Mouse (Mus musculus) hindbrain, embryonic 11.5 days (tissue): Measurements from ENCODE around the gene Gm28710. TPM values are rescaled to one million over a fixed set of nuclear protein-coding genes. Genes with fewer than 3 reads are reported as not detected.

Experiments used
- ATAC-seq: fragments of 200-750 bp; cut with Nextera tagmentation; 2 replicates; pipeline ENCODE4 v1.8.0; 2017; ENCODE audit warnings: mild to moderate bottlenecking, moderate TSS enrichment, moderate library complexity; ENCODE audit not compliant: low FRiP score
- DNase-seq: peaks from one replicate; pipeline ENCODE4 v3.0.0-alpha.2; 2015; ENCODE audit warnings: low spot score
- H3K27ac ChIP-seq: fragments of 300-500 bp; sonication (generic); 2 replicates; pipeline ENCODE4 v1.5.1; 2014; ENCODE audit warnings: mild to moderate bottlenecking, low read depth, low read length
- H3K27me3 ChIP-seq: fragments of 300-500 bp; sonication (generic); 2 replicates; pipeline ENCODE4 v1.6.1; 2014; ENCODE audit warnings: mild to moderate bottlenecking, low read length, moderate library complexity, mixed read lengths; ENCODE audit not compliant: control insufficient read depth, insufficient read depth
- H3K36me3 ChIP-seq: fragments of 300-500 bp; sonication (generic); 2 replicates; pipeline ENCODE4 v1.6.1; 2014; ENCODE audit warnings: mild to moderate bottlenecking, low read length, moderate library complexity, mixed read lengths; ENCODE audit not compliant: control insufficient read depth, insufficient read depth
- H3K4me1 ChIP-seq: fragments of 300-500 bp; sonication (generic); replicated peaks from 2 replicates; pipeline ENCODE4 v1.6.1; 2014; ENCODE audit warnings: low read length, mixed read lengths; ENCODE audit not compliant: control insufficient read depth, insufficient read depth
- H3K4me2 ChIP-seq: fragments of 300-500 bp; sonication (generic); replicated peaks from 2 replicates; pipeline ENCODE4 v1.6.1; 2014; ENCODE audit warnings: mild to moderate bottlenecking, low read depth, low read length
- H3K4me3 ChIP-seq: fragments of 300-500 bp; sonication (generic); 2 replicates; pipeline ENCODE4 v1.5.1; 2014; ENCODE audit warnings: low read depth, low read length
- H3K9ac ChIP-seq: fragments of 300-500 bp; sonication (generic); 2 replicates; pipeline ENCODE4 v1.6.1; 2014; ENCODE audit warnings: low read depth, low read length
- H3K9me3 ChIP-seq: fragments of 300-500 bp; sonication (generic); 2 replicates; pipeline ENCODE4 v1.6.1; 2016; ENCODE audit warnings: low read length; ENCODE audit not compliant: control insufficient read depth
- WGBS: fragments of 180-500 bp; shearing (Covaris S2); extraction: QIAGEN DNeasy Blood & Tissue Kit; methylation state at CpG from one replicate; pipeline ENCODE4 v1.1.7; 2014; 5-methylcytosine and 5-hydroxymethylcytosine counted together
- polyA plus RNA-seq: library from polyadenylated mRNA; unstranded; fragments of >200 nt; fragmentation: Nextera tagmentation; extraction: Ambion mirVana; gene quantifications from 2 replicates; pipeline ENCODE4 v1.2.1, GENCODE M21; 2014

Gene Gm28710
- not detected in 2 replicates for polyA plus RNA-seq

DNA sequence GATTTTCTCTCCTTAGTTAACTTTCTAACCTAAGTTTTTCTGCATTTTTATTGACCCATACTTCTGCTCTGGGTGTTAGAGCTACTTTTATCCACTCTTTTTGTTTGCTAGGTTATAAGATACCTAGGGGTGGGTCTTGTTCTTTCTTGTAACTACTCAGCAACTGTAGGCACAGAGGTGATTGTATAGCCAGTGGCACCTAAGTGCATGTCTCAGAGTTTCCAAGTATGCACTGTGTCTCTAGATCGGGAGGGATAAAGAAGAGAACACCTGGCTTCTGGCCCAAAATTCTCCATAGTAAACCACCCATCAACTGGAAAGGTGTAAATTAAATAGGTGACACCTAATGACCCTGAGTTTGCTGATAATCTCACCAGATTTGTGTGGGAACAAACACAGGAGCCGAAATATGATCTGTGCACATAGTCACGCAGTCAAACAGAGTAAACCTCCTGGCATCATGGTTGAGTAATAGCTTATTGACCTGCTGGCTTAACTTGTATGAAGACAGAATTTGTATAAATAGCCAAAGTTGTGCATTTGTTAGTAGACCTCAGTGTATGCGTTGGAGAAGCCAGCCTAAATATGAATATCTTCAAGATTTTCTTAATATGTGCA lies at the start of gene Gm28710:
Gene Gm28710, plus strand, starts transcription at position 568 of the 618 bp plus-strand sequence.
- Histone ChIP-seq H3K27me3 (no peaks in the 10 kb centered on the region), H3K4me1 (no peaks in the 10 kb centered on the region), H3K9me3 (no peaks in the 10 kb centered on the region), H3K9ac (no peak within 1 kb of the TSS), H3K4me3 (no peak within 1 kb of the TSS), H3K27ac (no peak within 1 kb of the TSS), H3K36me3 (no peaks in the 10 kb centered on the region), H3K4me2 (no peak within 1 kb of the TSS)
- DNase-seq (no peak), ATAC-seq (no peak)
- WGBS = 91% methylated on average over 4 of the region's 4 CpGs

DNA sequence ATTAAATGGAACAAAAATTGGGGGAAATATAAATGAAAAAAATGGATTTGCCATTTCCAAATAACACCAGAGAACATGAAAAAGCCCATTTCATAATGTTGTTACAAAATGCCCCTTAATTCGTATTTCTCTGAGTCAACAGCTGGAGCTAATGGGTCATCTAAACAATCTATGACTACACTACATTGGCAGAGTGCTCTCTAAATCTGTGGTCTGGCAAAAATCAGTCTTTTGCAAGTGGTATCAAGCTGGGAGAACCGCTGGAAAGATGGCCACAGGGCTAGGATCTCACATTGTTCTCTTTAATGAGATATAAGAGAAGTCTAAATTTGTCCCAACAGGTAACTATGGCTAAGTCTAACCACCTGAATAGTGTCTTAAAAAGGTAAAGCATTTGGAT lies 14.4 kb upstream of the Gm28710 start:
- no peak overlapping the region for H3K27ac ChIP-seq
- H3K4me1 ChIP-seq = no peaks in the 10 kb centered on the region
- no peaks in the 10 kb centered on the region for H3K9me3 ChIP-seq
- WGBS = 72% methylated on average over 2 of the region's 2 CpGs
- no peak for ATAC-seq
- H3K9ac ChIP-seq = no peak overlapping the region
- H3K27me3 ChIP-seq = no peaks in the 10 kb centered on the region
- H3K4me2 ChIP-seq = no peak overlapping the region
- no peak overlapping the region for H3K4me3 ChIP-seq
- no peaks in the 10 kb centered on the region for H3K36me3 ChIP-seq
- no peak for DNase-seq

DNA sequence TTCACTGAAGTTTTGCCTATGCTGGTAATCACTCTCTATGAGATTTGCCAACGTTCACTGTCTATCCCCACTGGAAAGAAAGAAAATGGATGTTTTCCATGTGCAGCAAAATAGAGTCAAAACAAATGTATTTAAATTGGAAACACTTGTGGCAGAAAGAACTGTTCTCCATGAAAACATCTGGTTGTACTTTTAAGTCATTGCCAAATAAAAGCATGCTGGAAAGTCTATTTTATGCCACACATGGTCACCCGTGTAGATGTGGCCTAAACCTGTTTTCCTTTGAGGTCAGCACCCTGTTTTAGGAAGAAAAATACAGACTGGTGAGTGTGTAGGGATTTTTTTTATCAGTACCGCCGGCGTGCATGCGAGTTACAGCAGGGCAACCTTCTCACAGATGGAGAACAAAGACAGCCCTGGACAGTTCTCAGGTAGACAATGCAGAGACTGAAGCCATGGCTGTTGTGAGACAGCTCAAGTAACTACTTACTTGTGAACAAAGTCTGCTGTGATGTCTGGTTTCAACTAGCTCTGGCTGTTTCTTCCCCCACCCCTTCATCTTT lies 12.9 kb upstream of the Gm28710 start:
- peak; percentile 3 for DNase-seq
- no peaks in the 10 kb centered on the region for H3K36me3 ChIP-seq
- no peak overlapping the region for H3K4me2 ChIP-seq
- 75% methylated on average over 6 of the region's 6 CpGs for WGBS
- H3K27me3 ChIP-seq = no peaks in the 10 kb centered on the region
- H3K9ac ChIP-seq = no peak overlapping the region
- no peak overlapping the region for H3K4me3 ChIP-seq
- H3K4me1 ChIP-seq = no peaks in the 10 kb centered on the region
- ATAC-seq = no peak
- no peak overlapping the region for H3K27ac ChIP-seq
- H3K9me3 ChIP-seq = no peaks in the 10 kb centered on the region

- DNase-seq (no peak), ATAC-seq (no peak)
- 86% methylated on average over 4 of the region's 4 CpGs for WGBS
- no peaks in the 10 kb centered on the region for H3K4me1 ChIP-seq
- H3K9ac ChIP-seq = no peak overlapping the region
- no peak overlapping the region for H3K4me3 ChIP-seq
- H3K27me3 ChIP-seq = no peaks in the 10 kb centered on the region
- H3K9me3 ChIP-seq = no peaks in the 10 kb centered on the region
- no peak overlapping the region for H3K4me2 ChIP-seq
- no peak overlapping the region for H3K27ac ChIP-seq
- H3K36me3 ChIP-seq = no peaks in the 10 kb centered on the region
Measured at GRCm38 (mm10) chr5:16785627-16786026, 6.0 kb upstream of the Gm28710 start.

DNA sequence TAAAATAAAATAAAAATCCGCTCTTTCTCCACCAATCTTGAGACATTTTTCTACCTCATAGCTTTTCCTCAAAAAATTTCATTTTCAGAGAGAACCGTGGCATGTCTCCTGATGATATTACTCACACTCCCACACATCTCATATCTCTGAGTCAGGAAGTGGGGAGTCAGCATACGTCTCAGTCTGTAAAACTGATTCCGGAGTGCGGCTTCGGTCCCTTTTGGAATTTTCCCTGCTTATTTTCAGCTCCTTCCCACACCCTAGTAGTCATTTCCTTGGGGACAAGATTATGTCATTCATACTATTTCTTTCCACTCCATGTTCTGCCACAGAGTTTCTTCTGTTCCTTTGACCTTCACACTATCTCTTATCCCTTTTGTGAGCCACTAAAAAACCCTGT lies 3.4 kb downstream of the Gm28710 start:
- no peak overlapping the region for H3K9ac ChIP-seq
- no peaks in the 10 kb centered on the region for H3K27me3 ChIP-seq
- H3K4me2 ChIP-seq = no peak overlapping the region
- 90% methylated on average over 6 of the region's 6 CpGs for WGBS
- no peaks in the 10 kb centered on the region for H3K36me3 ChIP-seq
- no peaks in the 10 kb centered on the region for H3K4me1 ChIP-seq
- ATAC-seq = no peak
- H3K4me3 ChIP-seq = no peak overlapping the region
- no peak overlapping the region for H3K27ac ChIP-seq
- H3K9me3 ChIP-seq = no peaks in the 10 kb centered on the region
- no peak for DNase-seq

DNA sequence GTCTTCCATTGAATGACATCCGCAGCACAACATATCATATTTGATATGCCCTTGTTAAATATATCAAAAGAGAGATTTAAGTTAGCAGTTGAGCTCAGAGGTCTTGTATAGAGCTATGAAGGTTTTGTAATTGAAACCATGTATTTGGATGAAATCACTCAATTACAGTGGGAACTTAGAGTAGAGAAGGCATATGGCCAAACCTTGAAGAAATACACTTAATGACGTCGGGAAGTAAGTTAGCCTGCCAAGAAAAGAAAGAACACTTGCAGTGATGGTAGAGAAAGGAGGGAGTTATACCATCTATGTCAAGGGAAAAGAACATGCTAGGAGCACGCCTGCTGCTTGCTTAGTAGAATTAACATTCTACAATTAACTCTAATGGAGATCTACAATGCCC lies 11.1 kb downstream of the Gm28710 start:
- WGBS = 80% methylated on average over 4 of the region's 4 CpGs
- Histone ChIP-seq H3K9me3 (no peaks in the 10 kb centered on the region), H3K4me2 (no peak overlapping the region), H3K36me3 (no peaks in the 10 kb centered on the region), H3K27me3 (no peaks in the 10 kb centered on the region), H3K27ac (no peak overlapping the region), H3K4me3 (no peak overlapping the region), H3K4me1 (no peaks in the 10 kb centered on the region), H3K9ac (no peak overlapping the region)
- DNase-seq = no peak
- ATAC-seq = no peak

DNA sequence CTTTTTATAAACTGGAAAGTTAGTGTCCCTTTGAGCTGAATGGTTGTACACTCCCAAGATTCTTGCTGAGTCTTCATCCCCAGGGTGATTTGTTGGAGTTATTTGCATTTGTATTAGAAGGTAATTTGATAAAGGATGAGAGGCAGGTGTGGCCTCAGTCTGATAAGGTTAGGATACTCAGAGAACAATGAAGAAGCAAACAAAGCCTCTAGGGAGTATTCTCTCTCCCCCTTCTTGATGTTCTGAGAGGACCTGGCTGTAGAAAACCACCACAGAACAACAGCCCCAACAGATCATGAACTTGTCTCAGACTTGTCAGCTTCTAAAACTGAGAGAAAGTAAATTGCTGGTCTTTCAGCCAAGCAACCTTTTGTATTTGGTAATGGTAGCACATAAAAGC lies 47.4 kb downstream of the Gm28710 start:
- H3K4me2 ChIP-seq = no peak overlapping the region
- no peak overlapping the region for H3K4me3 ChIP-seq
- H3K9me3 ChIP-seq = no peaks in the 10 kb centered on the region
- no peaks in the 10 kb centered on the region for H3K36me3 ChIP-seq
- DNase-seq (no peak), ATAC-seq (no peak)
- no peak overlapping the region for H3K27ac ChIP-seq
- no peak overlapping the region for H3K9ac ChIP-seq
- H3K27me3 ChIP-seq = no peaks in the 10 kb centered on the region
- H3K4me1 ChIP-seq = no peaks in the 10 kb centered on the region

DNA sequence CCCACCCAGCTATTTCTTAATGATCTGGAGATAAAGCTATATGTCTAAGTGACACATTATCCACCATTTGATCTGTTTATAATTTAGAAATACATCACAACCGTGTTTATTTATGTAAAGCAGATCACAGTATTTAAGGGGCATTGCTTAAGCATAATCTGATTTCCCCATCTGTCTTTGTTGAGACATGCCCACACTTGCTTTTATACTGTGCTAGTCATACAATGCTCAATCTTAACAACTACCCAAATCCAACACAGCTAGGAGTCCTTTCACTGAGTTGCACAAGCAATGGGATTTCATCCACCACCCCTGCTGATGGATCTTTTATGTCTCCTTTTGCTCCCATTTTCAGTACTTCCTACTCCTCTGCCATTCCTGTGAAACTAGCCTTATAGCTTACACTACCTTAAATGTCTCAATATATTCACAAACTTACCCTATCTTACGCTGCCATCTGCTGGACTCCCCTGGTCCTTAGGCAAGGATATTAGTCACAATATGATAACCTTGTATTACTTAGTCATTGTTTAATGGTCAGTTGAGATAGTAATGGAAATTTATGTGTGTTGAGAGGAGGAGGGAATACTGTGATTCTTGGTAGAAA lies 77.8 kb downstream of the Gm28710 start:
- 64% methylated on average over 2 of the region's 2 CpGs for WGBS
- ATAC-seq = 0 out of 2 replicates have a peak, but pooled peaks have one; percentile 49
- H3K27me3 ChIP-seq = no peaks in the 10 kb centered on the region

GRCm38 (mm10) chr5:16894161-16894560 lies 102.6 kb downstream of the Gm28710 start:
- no peak overlapping the region for H3K9ac ChIP-seq
- DNase-seq = peak; percentile 10
- H3K36me3 ChIP-seq = no peaks in the 10 kb centered on the region
- no peak overlapping the region for H3K27ac ChIP-seq
- no peaks in the 10 kb centered on the region for H3K9me3 ChIP-seq
- H3K4me3 ChIP-seq = no peak overlapping the region
- H3K27me3 ChIP-seq = no peaks in the 10 kb centered on the region
- no peak overlapping the region for H3K4me2 ChIP-seq
- no peak for ATAC-seq
- H3K4me1 ChIP-seq = no peaks in the 10 kb centered on the region
- WGBS = 17% methylated on average over 1 of the region's 1 CpGs

More for the DNA sequence above, 77.8 kb downstream of the Gm28710 start:
- Histone ChIP-seq H3K4me1 (no peaks in the 10 kb centered on the region), H3K36me3 (no peaks in the 10 kb centered on the region), H3K27ac (no peak overlapping the region), H3K4me3 (no peak overlapping the region), H3K9me3 (no peaks in the 10 kb centered on the region), H3K4me2 (no peak overlapping the region), H3K9ac (no peak overlapping the region)
- DNase-seq = peak; percentile 73
